Mouse (Mus musculus) G1E-ER4 (cell line): ENCODE measurements around the gene Gcm2. TPM values are rescaled to one million over a fixed set of nuclear protein-coding genes. Genes with fewer than 3 reads are reported as not detected.

ENCODE experiments used
- GATA1 ChIP-seq: IDR thresholded peaks from one replicate; pipeline ENCODE4 v1.8.0; 2012; ENCODE audit warnings: low read length, inconsistent platforms
- polyA plus RNA-seq: library from polyadenylated mRNA; stranded (reverse); fragments of >175 nt; gene quantifications from 2 replicates; pipeline ENCODE4 v1.2.3, GENCODE M21; 2012

Gcm2 gene
- polyA plus RNA-seq, 1 experiment: not detected

GRCm38 (mm10) chr13:41097324-41098058 lies 13.3 kb downstream of the Gcm2 start:
- TF ChIP-seq GATA1: no peak

- TF ChIP-seq GATA1: no peak
These were observed 16.7 kb downstream of the Gcm2 start for GRCm38 (mm10) chr13:41094160-41094559.

- no peak for TF ChIP-seq GATA1
These were observed 19.6 kb downstream of the Gcm2 start for GRCm38 (mm10) chr13:41091271-41091670.

- TF ChIP-seq GATA1: no peak
These were observed 22.1 kb downstream of the Gcm2 start for GRCm38 (mm10) chr13:41088746-41089145.

- TF ChIP-seq GATA1: no peak
These were observed 25.7 kb downstream of the Gcm2 start for GRCm38 (mm10) chr13:41085140-41085539.

GRCm38 (mm10) chr13:41084521-41084920 lies 26.3 kb downstream of the Gcm2 start:
- TF ChIP-seq GATA1: no peak

GRCm38 (mm10) chr13:41080700-41081099 lies 30.1 kb downstream of the Gcm2 start:
- TF ChIP-seq GATA1: no peak

GRCm38 (mm10) chr13:41079859-41080258 lies 31.0 kb downstream of the Gcm2 start:
- no peak for TF ChIP-seq GATA1

GRCm38 (mm10) chr13:41079421-41079780 lies 31.4 kb downstream of the Gcm2 start, which contains the start of gene Mak:
Gene Mak (minus strand): TSS chr13:41079706.
- no peak for TF ChIP-seq GATA1

- TF ChIP-seq GATA1: no peak
These were observed 32.0 kb downstream of the Gcm2 start for GRCm38 (mm10) chr13:41078690-41079420.

- no peak for TF ChIP-seq GATA1
These were observed 32.9 kb downstream of the Gcm2 start for GRCm38 (mm10) chr13:41077921-41078320.

- no peak for TF ChIP-seq GATA1
These were observed 37.0 kb downstream of the Gcm2 start for GRCm38 (mm10) chr13:41073819-41074218.

- no peak for TF ChIP-seq GATA1
These were observed 39.2 kb downstream of the Gcm2 start for GRCm38 (mm10) chr13:41071617-41072016.

GRCm38 (mm10) chr13:41067618-41068017 lies 43.2 kb downstream of the Gcm2 start:
- no peak for TF ChIP-seq GATA1

GRCm38 (mm10) chr13:41051965-41052364 lies 58.9 kb downstream of the Gcm2 start:
- no peak for TF ChIP-seq GATA1

Other genes with a start within 250 kb of the Gcm2 start
- gene Pak1ip1, start 110.0 kb downstream of the Gcm2 start, polyA plus RNA-seq: 35.7 and 43.8 TPM in 2 replicates
- gene Tmem14c, start 94.7 kb downstream of the Gcm2 start, polyA plus RNA-seq: 134 and 209 TPM in 2 replicates
- not detected in 2 replicates for gene Mak, start 31.3 kb downstream of the Gcm2 start, polyA plus RNA-seq
- gene Sycp2l, start 3.3 kb upstream of the Gcm2 start, polyA plus RNA-seq: not detected in 2 replicates
- gene Elovl2, start 109.4 kb upstream of the Gcm2 start, polyA plus RNA-seq: not detected in 2 replicates
- 3.1 and 4.2 TPM in 2 replicates for gene Smim13, start 138.8 kb upstream of the Gcm2 start, polyA plus RNA-seq
- not detected in 2 replicates for gene Gm17364, start 162.9 kb upstream of the Gcm2 start, polyA plus RNA-seq